Mouse (Mus musculus): ENCODE results near the gene Ankrd11. TPM values are rescaled to one million over a fixed set of nuclear protein-coding genes. Genes with fewer than 3 reads are reported as not detected.

The Ankrd11 gene
- total RNA-seq, 2 experiments from 2014 or later: 137 to 138 TPM

DNA sequence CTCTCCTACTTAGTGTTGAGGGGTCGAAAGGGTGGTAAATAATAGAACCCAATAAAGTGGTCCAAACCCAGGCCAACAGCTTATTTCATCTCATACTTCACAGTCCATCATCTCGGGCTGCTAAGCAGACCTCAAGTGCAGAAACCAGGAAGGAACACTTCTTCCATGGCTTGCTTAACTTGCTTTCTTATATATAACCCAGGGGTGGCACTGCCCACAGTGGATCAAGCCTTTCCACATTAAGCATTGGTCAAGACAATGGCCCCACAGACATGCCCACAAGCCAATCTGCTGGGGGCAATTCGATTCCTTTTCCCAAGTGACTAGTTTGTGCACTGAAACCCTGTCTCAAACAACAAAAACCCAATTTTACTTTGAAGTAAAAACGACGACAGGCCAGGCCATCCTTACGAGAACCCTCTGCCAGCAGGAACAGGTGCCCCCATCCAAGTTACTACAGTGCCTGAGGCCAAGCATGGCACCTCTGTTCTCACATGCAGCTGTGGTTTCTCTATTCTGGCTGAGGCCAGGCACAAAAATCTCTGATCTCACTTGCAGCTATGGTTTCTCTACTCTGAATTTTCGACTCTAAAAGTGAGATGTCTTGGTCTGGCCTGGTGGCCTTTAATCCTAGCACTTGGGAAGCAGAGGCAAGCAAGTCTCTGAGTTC lies 123.5 kb downstream of the Ankrd11 start:
- intact Hi-C loops (cut with DNase I): no loop called here
- DNase-seq (ENCODE audit: extremely low spot score in 1 of 2, low spot score in 2 of 2): no peak

DNA sequence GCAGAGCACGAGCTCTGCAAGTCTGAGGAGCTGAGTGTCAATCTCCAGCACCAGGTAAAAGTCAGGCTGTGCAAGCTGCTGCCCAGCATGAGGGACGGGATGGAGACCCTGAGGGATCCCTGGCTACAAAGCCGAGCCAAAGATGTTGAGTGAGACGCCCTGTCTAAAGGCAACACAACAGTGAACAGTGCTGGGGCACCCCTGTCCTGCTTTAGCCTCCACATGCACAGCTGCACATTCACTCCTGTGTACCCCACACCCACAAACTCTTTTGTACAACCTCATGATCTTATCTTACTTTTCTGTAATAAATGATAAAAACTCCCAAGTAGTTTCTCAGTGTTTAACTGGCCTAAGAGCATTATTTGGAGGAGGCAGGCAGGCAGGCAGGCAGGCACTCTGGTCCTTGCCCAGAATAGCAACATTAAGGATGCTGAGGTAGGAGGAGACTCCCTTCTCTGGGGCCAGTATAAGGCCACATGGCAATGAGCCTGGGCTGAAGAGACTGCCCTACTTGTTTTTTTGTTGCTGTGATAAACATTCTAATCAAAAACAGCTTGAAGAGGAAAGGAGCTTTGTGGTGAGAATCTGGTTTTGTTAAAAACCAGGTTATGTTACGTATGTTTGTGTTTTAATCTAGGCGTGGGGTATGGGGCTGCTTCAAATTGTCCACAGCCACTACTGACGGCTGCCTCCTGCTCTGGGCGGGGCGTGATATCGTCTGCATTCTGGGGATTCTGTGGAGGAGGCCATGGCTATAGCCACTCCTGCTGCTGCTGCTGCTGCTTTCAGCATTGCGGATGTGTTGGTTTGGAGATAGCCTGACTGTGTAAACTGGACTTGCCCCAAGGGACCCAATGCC lies 124.3 kb downstream of the Ankrd11 start:
- intact Hi-C loops (cut with DNase I): no loop called here
- DNase-seq (ENCODE audit: extremely low spot score in 1 of 2, low spot score in 2 of 2): peak in 1 of 2 experiments; percentile 61

DNA sequence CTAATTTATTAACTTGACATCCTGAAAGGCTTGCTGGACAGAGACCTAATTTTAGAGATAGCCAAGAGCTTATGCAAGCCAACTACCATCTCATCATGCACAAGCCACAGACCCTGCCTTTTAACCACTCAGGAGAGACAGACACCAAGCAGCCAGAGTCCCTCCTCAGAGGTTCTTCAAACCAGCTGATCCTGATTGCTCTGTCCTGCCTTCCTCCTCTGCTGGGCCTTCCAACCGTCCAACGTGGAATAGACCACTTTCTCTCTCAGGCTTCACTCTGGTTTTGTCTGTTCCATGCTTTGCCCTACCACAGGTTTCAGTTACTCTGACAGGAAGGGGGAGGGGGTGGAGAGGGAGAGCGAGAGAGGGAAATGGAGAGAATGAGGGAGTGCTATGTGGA lies 125.3 kb downstream of the Ankrd11 start:
- DNase-seq (ENCODE audit: extremely low spot score in 1 of 2, low spot score in 2 of 2): no peak
- intact Hi-C loops (cut with DNase I): no loop called here

DNA sequence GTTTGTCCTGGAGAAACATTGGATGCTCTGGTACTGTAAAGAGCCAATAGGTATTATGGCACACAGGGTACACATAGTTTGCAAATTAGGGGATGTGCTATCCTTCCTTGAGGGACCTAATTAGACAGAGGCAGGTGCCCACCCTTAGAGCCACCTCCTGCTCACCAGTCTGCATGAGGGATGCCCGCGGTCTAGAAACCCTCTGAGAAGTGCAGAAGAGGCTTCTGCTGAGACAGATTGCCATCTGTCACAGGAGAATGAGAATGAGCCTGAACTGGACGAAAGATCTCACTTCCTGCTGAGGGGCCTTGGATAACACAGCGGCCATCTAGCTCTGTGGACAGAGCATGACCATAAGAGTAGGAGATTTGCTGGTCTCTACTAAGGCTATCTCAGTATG lies 129.2 kb downstream of the Ankrd11 start:
- no peak for DNase-seq (ENCODE audit: extremely low spot score in 1 of 2, low spot score in 2 of 2)
- intact Hi-C loops (cut with DNase I): no loop called here

DNA sequence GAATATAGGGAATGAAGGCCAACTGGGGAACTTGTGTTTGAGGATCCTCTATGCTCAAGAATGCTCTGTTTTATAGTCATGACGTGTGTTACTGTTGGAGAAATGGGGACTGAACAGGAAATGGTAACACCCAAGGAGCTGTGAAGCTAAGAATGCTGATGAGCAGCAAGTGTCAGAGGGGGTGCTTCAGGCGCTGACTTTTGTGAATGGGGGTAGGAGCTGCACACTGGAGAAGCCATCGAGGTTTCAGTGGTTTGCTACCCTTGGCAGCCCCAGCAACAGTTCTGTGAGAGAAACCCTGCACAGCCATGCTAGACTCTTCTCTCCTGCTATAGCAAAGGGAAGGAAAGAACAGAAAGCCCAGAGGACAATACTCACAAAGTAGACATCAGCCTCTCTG lies 129.9 kb downstream of the Ankrd11 start:
- no peak for DNase-seq (ENCODE audit: extremely low spot score in 1 of 2, low spot score in 2 of 2)
- intact Hi-C loops (cut with DNase I): no loop called here

DNA sequence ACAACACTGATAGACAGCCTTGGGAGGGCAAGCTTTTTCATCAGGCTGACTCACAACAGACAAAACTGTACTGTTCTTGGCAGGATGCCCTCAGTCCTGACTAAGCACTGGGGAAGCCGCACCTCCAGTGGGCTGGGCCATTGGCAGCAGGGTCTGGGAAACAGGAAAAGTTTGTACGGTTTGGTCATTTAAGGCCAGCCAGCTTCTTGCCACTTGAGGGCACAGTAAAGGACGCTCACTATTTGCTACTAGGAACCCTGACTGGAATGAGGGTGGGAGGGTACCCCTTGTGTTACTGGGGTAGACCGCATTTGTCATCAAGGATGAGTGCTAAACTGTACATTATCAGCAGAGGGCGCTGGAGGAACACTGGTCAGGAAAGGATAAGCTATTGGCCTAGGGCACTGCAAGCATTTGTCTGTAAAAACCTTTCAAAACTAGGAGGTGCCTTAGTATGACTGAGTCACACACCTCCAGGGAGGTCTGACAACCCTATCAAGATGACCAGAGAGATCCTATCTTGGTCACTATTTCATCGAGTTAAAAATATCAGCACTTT lies 135.5 kb downstream of the Ankrd11 start:
- DNase-seq (ENCODE audit: extremely low spot score in 1 of 2, low spot score in 2 of 2): peak; percentile 89 to 92
- intact Hi-C loops (cut with DNase I): loop anchor here (5.0 kb wide), 1 partner anchor 136 kb away; the partner anchor contains the start of gene Ankrd11

DNA sequence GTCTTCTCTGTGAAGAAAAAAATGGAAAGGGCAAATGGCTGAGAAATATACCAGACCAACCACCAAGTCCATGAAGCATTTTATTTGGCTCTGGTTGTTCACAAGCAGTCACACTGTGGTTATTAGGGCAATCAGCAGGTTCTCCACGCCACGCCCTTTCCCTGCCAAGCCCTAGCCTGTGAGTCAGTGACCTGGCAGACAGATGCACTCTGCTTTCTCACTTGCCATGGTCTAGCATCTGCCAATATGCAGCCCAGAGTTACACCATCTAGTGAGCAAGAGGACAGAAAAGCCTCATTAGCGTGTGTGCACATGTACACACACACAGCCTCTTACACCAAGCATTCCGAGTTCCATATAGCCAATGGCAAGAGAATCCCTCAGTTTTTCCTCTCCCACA lies 136.7 kb downstream of the Ankrd11 start:
- intact Hi-C loops (cut with DNase I): loop anchor here (5.0 kb wide), 1 partner anchor 137 kb away; the partner anchor contains the start of gene Ankrd11
- no peak for DNase-seq (ENCODE audit: extremely low spot score in 1 of 2, low spot score in 2 of 2)

DNA sequence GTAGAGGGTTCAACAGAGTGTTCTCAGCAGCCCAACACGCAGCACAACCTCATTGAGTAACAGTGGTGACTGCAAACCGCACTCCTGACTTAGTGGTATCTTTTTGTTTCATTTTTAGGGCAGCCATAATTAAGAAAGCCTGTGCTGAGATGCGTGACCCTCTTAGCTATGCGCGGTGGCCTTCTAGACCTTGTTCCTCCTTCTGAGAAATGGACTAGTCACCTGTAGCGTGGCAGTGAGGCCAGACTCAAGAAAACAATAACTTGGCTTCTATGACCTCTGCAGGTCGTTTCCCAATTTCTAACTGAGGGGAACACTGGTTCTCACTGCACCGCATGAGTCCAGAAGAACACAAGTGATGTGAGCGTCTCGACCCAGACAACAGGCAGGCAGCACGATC lies 137.6 kb downstream of the Ankrd11 start:
- DNase-seq (ENCODE audit: extremely low spot score in 1 of 2, low spot score in 2 of 2): no peak
- intact Hi-C loops (cut with DNase I): no loop called here

DNA sequence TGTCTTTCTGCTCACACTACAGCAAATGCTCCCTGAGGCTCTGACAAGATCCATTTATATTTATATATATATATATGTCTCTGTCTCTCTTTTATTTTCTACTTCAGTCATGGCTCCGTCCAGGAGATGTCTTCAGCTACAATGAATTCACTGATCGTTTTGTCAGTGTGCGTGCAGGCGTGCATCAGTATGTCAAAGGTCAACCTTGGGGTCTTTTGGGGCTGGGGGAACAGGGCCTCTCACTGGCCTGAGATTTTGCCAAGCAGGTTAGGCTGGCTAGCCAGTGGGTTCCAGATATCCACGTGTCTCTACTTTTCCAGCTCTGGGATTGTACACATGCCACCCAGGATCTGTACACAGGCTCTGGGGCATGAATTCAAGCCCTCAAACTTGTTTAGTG lies 139.1 kb downstream of the Ankrd11 start:
- intact Hi-C loops (cut with DNase I): no loop called here
- no peak for DNase-seq (ENCODE audit: extremely low spot score in 1 of 2, low spot score in 2 of 2)

DNA sequence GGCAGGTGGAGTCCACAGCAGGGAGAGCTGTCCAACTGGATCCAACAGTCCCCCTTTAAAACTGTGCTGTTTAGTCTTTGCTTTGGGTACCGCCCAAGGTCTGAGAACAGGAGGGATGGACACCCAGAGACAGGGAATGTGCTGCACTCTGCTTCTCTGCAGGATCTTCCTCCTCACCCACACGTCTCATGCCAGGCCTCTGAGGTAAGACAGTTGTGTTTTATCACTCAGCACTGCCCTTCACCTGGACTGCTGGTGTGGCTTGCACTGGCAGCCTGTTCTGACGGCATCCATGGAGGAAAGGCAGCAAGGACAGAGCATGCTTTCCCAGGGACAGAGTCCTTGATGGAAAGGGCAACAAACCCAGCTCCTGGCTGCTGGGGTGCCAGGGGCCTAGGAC lies 139.5 kb downstream of the Ankrd11 start:
- DNase-seq (ENCODE audit: extremely low spot score in 1 of 2, low spot score in 2 of 2): no peak
- intact Hi-C loops (cut with DNase I): no loop called here

DNA sequence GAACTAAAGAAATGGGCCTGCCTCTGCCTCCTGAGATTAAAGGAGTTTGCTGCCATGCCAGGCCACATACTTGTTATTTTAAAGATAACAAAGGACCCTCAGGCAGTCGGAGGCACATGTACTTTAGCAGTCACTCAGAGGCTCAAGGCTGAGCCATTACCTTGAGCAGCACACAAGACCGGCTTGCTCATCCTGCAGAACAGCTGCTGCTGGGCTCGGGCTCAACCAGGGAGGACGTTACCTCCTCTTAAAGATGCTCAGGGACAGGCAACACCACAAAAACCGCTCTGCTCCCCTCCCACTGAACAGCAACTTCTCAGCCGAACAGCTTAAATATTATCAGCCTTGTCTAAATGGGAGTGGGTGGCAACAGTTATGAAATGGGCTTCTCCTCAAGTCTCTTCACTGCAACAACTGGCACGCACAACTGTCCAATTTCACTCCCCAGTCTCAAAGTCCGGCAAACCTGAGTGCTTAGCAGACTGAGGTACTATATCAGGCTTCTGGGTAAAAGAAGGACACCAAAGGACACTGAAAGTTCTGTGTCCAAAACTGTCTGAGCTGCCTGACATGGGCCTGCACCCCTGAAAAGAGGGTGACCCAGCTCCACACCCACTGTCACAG lies 140.1 kb downstream of the Ankrd11 start:
- intact Hi-C loops (cut with DNase I): no loop called here
- no peak for DNase-seq (ENCODE audit: extremely low spot score in 1 of 2, low spot score in 2 of 2)

DNA sequence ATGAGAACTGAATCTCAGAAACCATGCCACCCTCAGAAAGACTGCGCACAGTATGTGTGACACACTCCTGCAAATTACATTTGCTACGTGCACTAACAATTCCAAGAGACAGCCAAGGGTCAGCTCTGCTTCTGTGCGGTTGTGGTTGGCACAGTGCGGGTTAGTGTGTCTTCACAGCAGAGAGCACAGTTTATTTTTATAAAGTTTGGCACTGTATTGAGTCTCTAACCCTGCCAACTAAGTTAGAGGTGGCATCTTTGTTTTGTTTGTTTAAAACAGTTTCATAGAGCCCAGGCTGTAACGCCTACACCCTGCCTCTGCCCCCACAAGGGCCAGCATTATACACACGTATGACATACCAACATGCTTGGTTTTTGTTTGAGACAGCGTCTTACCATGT lies 140.6 kb downstream of the Ankrd11 start:
- no peak for DNase-seq (ENCODE audit: extremely low spot score in 1 of 2, low spot score in 2 of 2)
- intact Hi-C loops (cut with DNase I): no loop called here

DNA sequence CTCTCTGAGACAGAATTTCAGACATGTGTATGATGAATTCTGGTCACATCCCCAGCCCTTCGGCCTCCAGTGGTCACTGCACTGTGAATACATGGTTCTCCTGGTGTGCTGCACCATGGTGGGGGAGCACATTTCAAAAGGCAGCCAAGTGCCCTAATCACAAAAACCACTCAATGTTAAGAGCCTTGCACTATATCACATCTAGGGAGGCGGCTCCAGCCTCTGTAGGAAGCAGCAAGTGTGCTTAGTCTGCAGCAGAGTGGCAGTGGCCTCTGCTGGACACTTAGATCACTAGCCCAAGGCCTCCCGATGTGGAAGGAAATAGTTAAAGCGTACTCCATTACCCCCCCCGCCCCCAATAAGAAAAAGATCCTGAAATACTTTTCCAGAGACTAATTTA lies 143.0 kb downstream of the Ankrd11 start:
- no peak for DNase-seq (ENCODE audit: extremely low spot score in 1 of 2, low spot score in 2 of 2)
- intact Hi-C loops (cut with DNase I): no loop called here

DNA sequence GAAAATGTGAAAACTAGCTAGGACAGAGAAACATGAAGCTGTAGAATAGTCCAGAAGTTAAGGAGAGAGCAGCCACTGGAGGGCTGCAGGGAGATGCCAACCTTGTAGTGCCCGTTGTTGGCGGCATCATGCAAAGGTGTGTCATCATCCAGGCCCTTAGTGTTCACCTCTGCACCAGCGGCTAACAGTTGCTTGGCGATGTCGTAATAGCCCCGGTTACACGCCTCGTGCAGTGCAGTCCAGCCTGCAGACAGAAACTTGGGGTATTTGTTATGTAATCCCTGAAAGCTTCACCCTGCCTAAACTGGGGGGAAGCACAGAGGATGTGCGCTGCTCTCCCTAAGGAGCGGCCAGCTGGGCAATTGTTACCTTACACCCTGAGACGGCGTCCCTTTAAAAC lies 143.6 kb downstream of the Ankrd11 start:
- intact Hi-C loops (cut with DNase I): no loop called here
- no peak for DNase-seq (ENCODE audit: extremely low spot score in 1 of 2, low spot score in 2 of 2)

DNA sequence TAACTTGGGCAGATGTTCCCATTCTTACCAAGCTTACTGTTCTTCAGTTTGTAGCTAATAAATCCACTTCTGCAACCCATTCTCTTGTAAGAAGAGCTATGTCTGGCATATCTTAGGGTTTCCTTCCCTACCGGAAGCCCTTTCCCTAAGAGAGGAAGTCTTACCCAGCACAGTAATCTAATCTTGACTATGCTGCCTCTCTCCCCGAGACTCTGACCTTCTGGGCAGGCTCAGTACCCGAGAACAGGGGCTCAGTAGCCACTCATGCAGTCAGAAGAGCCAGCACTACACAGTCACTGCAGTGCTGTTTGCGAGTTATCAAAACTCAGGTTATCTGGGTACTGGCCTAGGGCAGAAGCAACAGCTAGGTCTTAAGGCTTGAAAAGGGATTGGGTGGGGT lies 144.1 kb downstream of the Ankrd11 start:
- no peak for DNase-seq (ENCODE audit: extremely low spot score in 1 of 2, low spot score in 2 of 2)
- intact Hi-C loops (cut with DNase I): no loop called here

DNA sequence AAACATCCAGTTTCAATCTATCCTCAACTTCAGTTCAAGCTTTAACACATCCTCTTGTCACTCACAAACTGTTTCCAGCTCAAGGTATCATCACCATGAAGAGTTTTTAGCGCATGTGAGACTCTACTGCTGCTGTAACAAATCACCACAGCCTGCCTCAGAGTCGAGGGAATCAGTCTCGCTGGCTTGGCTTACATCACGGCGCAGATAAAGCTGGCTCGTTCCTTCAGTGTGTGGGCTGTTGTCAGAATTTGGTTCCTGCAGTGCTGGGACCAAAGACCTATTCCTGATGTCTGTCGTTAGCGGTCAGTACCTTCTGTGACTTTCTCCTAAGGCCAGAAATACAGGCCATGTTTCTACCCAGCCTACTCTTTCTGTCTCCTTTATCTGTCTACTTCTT lies 144.9 kb downstream of the Ankrd11 start:
- intact Hi-C loops (cut with DNase I): no loop called here

DNA sequence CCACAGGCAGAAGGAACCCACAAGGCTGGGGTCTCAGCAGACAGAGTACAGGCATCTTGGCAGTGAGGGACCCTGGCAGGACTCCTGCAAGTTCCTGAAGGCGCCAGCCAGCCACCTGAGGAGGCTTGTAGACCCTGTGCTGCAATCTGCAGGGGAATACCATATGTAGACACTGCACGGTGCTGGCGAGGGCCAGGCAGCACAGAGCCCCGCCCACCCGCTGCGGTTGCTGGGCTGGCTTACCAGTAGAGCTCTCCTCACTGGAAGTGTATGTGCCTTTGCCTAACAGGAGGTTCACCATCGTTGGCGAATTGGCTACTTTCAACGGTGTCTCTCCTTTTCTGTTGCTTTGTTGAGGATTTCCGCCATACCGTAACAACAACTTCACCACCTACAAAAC lies 145.8 kb downstream of the Ankrd11 start:
- DNase-seq (ENCODE audit: extremely low spot score in 1 of 2, low spot score in 2 of 2): no peak
- intact Hi-C loops (cut with DNase I): no loop called here

More for the DNA sequence above, 144.9 kb downstream of the Ankrd11 start:
- DNase-seq (ENCODE audit: extremely low spot score in 1 of 2, low spot score in 2 of 2): no peak

DNA sequence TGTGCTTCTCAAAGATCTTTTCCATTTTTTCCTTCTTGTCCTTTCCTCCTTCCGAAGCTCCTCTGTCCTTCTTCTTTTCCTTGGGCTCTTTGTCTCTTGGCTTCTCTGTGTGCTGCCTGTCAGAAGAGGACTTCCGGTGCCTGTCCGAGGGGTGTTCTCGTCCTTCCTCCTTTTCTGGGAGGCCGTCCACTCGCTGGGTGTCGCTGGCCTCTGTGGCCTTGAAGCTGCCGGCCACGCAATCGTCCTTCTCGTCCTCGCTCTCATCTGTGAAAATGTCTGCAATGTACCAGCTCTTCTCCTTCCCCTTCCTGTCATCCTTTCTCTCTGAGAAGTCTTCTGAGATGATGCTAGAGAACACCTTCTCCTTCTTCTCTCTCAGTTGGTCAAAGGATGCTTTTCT lies 148.6 kb downstream of the Ankrd11 start:
- DNase-seq (ENCODE audit: extremely low spot score in 1 of 2, low spot score in 2 of 2): no peak
- intact Hi-C loops (cut with DNase I): no loop called here

DNA sequence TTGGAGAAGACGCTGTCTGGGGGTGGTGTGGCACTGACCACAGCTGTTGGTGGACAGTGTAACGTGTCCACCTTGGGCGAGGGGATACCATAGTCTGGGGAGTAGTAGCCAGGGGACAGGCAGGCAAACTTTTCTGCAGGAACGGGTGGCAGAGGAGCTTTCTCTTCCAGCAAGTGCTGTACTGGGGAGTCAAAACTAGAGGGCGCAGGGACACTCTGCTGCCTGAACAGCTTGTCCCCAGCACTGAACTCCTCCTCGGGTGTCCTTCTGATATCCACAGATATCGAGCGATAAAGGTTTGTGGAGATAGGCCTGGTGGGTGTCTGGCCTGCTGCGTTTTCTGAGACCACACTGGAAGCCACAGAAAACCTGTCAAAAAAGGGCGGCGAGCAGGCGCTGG lies 150.6 kb downstream of the Ankrd11 start:
- DNase-seq (ENCODE audit: extremely low spot score in 1 of 2, low spot score in 2 of 2): no peak
- intact Hi-C loops (cut with DNase I): no loop called here

DNA sequence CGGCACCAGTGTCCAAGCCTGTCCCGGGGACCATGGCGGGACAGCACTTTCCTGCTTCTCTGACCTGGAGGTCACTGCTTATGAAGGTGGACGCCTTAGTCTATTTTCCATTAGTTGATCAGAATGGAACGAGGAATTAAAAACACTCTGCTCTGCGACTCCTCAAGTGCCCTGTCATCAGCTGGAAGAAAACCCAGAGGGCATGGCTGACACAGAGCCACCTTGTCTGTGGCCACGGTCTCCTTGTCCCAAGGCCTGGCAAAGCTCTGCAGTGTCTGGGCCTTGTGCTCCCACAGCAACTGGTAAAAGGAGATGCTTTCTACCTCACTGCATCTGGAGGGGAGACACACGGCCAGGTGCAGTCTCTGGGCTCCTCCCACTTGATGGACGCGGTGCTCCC lies 158.4 kb downstream of the Ankrd11 start:
- intact Hi-C loops (cut with DNase I): no loop called here

More for the DNA sequence above, 158.4 kb downstream of the Ankrd11 start:
- no peak for DNase-seq (ENCODE audit: extremely low spot score in 1 of 2, low spot score in 2 of 2)

Measured in left cerebral cortex, postnatal 10 days (tissue).